Mouse (Mus musculus): ENCODE data around the gene Hoxb6.

Hoxb6 gene

GRCm38 (mm10) chr11:96305505-96306182 lies 13.4 kb downstream of the Hoxb6 start:
- TF ChIP-seq POU5F1 (IDR thresholded peaks at IDR 0.05; ENCODE audit: borderline replicate concordance, low read length) (no peak), CTCF (conservative IDR thresholded peaks at IDR 0.05; ENCODE audit: low read length) (no peak), NANOG (IDR thresholded peaks at IDR 0.05; ENCODE audit: borderline replicate concordance, low read length) (no peak)
- H3K36me3 ChIP-seq (ENCODE audit: insufficient read depth, low read length), result no peaks in the 10 kb centered on the region
- no peak overlapping the region for H3K4me3 ChIP-seq (replicated peaks; ENCODE audit: low read length)
- H3K9me3 ChIP-seq (ENCODE audit: low read length), result no peaks in the 10 kb centered on the region
- peaks cover 47% of the 10 kb centered on the region for H3K4me1 ChIP-seq (replicated peaks; ENCODE audit: low read depth, low read length)
- H3K27me3 ChIP-seq (ENCODE audit: insufficient read depth, low read length), result peaks cover 100% of the 10 kb centered on the region

GRCm38 (mm10) chr11:96306183-96306907 lies 14.1 kb downstream of the Hoxb6 start:
- Histone ChIP-seq H3K27me3 (ENCODE audit: insufficient read depth, low read length) (peaks cover 100% of the 10 kb centered on the region), H3K4me1 (replicated peaks; ENCODE audit: low read depth, low read length) (peaks cover 49% of the 10 kb centered on the region), H3K36me3 (ENCODE audit: insufficient read depth, low read length) (no peaks in the 10 kb centered on the region), H3K4me3 (replicated peaks; ENCODE audit: low read length) (no peak overlapping the region), H3K9me3 (ENCODE audit: low read length) (no peaks in the 10 kb centered on the region)
- TF ChIP-seq NANOG (IDR thresholded peaks at IDR 0.05; ENCODE audit: borderline replicate concordance, low read length) (no peak), POU5F1 (IDR thresholded peaks at IDR 0.05; ENCODE audit: borderline replicate concordance, low read length) (no peak), CTCF (conservative IDR thresholded peaks at IDR 0.05; ENCODE audit: low read length) (no peak)

GRCm38 (mm10) chr11:96306908-96307269 lies 14.6 kb downstream of the Hoxb6 start:
- Histone ChIP-seq H3K27me3 (ENCODE audit: insufficient read depth, low read length) (peaks cover 100% of the 10 kb centered on the region), H3K36me3 (ENCODE audit: insufficient read depth, low read length) (no peaks in the 10 kb centered on the region), H3K9me3 (ENCODE audit: low read length) (no peaks in the 10 kb centered on the region), H3K4me1 (replicated peaks; ENCODE audit: low read depth, low read length) (peaks cover 49% of the 10 kb centered on the region), H3K4me3 (replicated peaks; ENCODE audit: low read length) (no peak overlapping the region)
- TF ChIP-seq NANOG (IDR thresholded peaks at IDR 0.05; ENCODE audit: borderline replicate concordance, low read length) (no peak), POU5F1 (IDR thresholded peaks at IDR 0.05; ENCODE audit: borderline replicate concordance, low read length) (no peak), CTCF (conservative IDR thresholded peaks at IDR 0.05; ENCODE audit: low read length) (no peak)

- Histone ChIP-seq H3K36me3 (ENCODE audit: insufficient read depth, low read length) (no peaks in the 10 kb centered on the region), H3K4me3 (replicated peaks; ENCODE audit: low read length) (no peak overlapping the region), H3K4me1 (replicated peaks; ENCODE audit: low read depth, low read length) (peaks cover 42% of the 10 kb centered on the region), H3K9me3 (ENCODE audit: low read length) (no peaks in the 10 kb centered on the region), H3K27me3 (ENCODE audit: insufficient read depth, low read length) (peaks cover 100% of the 10 kb centered on the region)
- TF ChIP-seq NANOG (IDR thresholded peaks at IDR 0.05; ENCODE audit: borderline replicate concordance, low read length), result no peak
- no peak for TF ChIP-seq CTCF (conservative IDR thresholded peaks at IDR 0.05; ENCODE audit: low read length)
- TF ChIP-seq POU5F1 (IDR thresholded peaks at IDR 0.05; ENCODE audit: borderline replicate concordance, low read length), result no peak
These were observed 16.5 kb downstream of the Hoxb6 start for GRCm38 (mm10) chr11:96308763-96309162.

GRCm38 (mm10) chr11:96309288-96309687 lies 17.0 kb downstream of the Hoxb6 start:
- Histone ChIP-seq H3K36me3 (ENCODE audit: insufficient read depth, low read length) (no peaks in the 10 kb centered on the region), H3K27me3 (ENCODE audit: insufficient read depth, low read length) (peaks cover 100% of the 10 kb centered on the region), H3K4me3 (replicated peaks; ENCODE audit: low read length) (no peak overlapping the region), H3K9me3 (ENCODE audit: low read length) (no peaks in the 10 kb centered on the region), H3K4me1 (replicated peaks; ENCODE audit: low read depth, low read length) (peaks cover 37% of the 10 kb centered on the region)
- TF ChIP-seq NANOG (IDR thresholded peaks at IDR 0.05; ENCODE audit: borderline replicate concordance, low read length) (no peak), CTCF (conservative IDR thresholded peaks at IDR 0.05; ENCODE audit: low read length) (no peak), POU5F1 (IDR thresholded peaks at IDR 0.05; ENCODE audit: borderline replicate concordance, low read length) (no peak)

GRCm38 (mm10) chr11:96310183-96310938 lies 18.1 kb downstream of the Hoxb6 start:
- H3K27me3 ChIP-seq (ENCODE audit: insufficient read depth, low read length), result peaks cover 100% of the 10 kb centered on the region
- H3K36me3 ChIP-seq (ENCODE audit: insufficient read depth, low read length), result no peaks in the 10 kb centered on the region
- peaks cover 38% of the 10 kb centered on the region for H3K4me1 ChIP-seq (replicated peaks; ENCODE audit: low read depth, low read length)
- no peaks in the 10 kb centered on the region for H3K9me3 ChIP-seq (ENCODE audit: low read length)
- TF ChIP-seq NANOG (IDR thresholded peaks at IDR 0.05; ENCODE audit: borderline replicate concordance, low read length) (no peak), CTCF (conservative IDR thresholded peaks at IDR 0.05; ENCODE audit: low read length) (no peak), POU5F1 (IDR thresholded peaks at IDR 0.05; ENCODE audit: borderline replicate concordance, low read length) (no peak)
- H3K4me3 ChIP-seq (replicated peaks; ENCODE audit: low read length), result no peak overlapping the region

GRCm38 (mm10) chr11:96311097-96311496 lies 18.8 kb downstream of the Hoxb6 start:
- no peaks in the 10 kb centered on the region for H3K36me3 ChIP-seq (ENCODE audit: insufficient read depth, low read length)
- no peak overlapping the region for H3K4me3 ChIP-seq (replicated peaks; ENCODE audit: low read length)
- no peaks in the 10 kb centered on the region for H3K9me3 ChIP-seq (ENCODE audit: low read length)
- peaks cover 100% of the 10 kb centered on the region for H3K27me3 ChIP-seq (ENCODE audit: insufficient read depth, low read length)
- peaks cover 35% of the 10 kb centered on the region for H3K4me1 ChIP-seq (replicated peaks; ENCODE audit: low read depth, low read length)
- TF ChIP-seq POU5F1 (IDR thresholded peaks at IDR 0.05; ENCODE audit: borderline replicate concordance, low read length) (no peak), CTCF (conservative IDR thresholded peaks at IDR 0.05; ENCODE audit: low read length) (no peak)

Data from E14TG2a.4 (cell line).